Mouse (Mus musculus) intestine, postnatal 0 days (tissue): Measurements from ENCODE around the gene Abcc9. TPM values are rescaled to one million over a fixed set of nuclear protein-coding genes. Genes with fewer than 3 reads are reported as not detected.

Source experiments
- ATAC-seq: fragments of 200-750 bp; cut with Nextera tagmentation; 2 replicates; pipeline ENCODE4 v1.8.0; 2017; ENCODE audit warnings: mild to moderate bottlenecking, moderate TSS enrichment, moderate library complexity
- H3K27ac ChIP-seq: fragments of 300-500 bp; sonication (generic); 2 replicates; pipeline ENCODE4 v1.5.1; 2014; ENCODE audit warnings: mild to moderate bottlenecking, low read depth, low read length, moderate library complexity
- H3K27me3 ChIP-seq: fragments of 300-500 bp; sonication (generic); replicated peaks from 2 replicates; pipeline ENCODE4 v1.6.1; 2014; ENCODE audit warnings: low read length, mixed read lengths; ENCODE audit not compliant: control insufficient read depth, insufficient read depth
- H3K36me3 ChIP-seq: fragments of 300-500 bp; sonication (generic); 2 replicates; pipeline ENCODE4 v1.6.1; 2014; ENCODE audit warnings: mild to moderate bottlenecking, moderate library complexity; ENCODE audit not compliant: control insufficient read depth, insufficient read depth
- H3K4me1 ChIP-seq: fragments of 300-500 bp; sonication (generic); replicated peaks from 2 replicates; pipeline ENCODE4 v1.6.1; 2014; ENCODE audit warnings: antibody characterized with exemption, low read length, mixed read lengths; ENCODE audit not compliant: control insufficient read depth, insufficient read depth
- H3K4me2 ChIP-seq: fragments of 300-500 bp; sonication (generic); replicated peaks from 2 replicates; pipeline ENCODE4 v1.6.1; 2014; ENCODE audit warnings: low read depth, mild to moderate bottlenecking, moderate library complexity
- H3K4me3 ChIP-seq: fragments of 300-500 bp; sonication (generic); 2 replicates; pipeline ENCODE4 v1.5.1; 2014; ENCODE audit warnings: low read depth, low read length
- H3K9ac ChIP-seq: fragments of 300-500 bp; sonication (generic); 2 replicates; pipeline ENCODE4 v1.6.1; 2014; ENCODE audit warnings: mild to moderate bottlenecking, low read depth, low read length
- H3K9me3 ChIP-seq: fragments of 300-500 bp; sonication (generic); 2 replicates; pipeline ENCODE4 v1.6.1; 2016; ENCODE audit warnings: mixed run types; ENCODE audit not compliant: control insufficient read depth
- CTCF ChIP-seq: sonication (generic); IDR thresholded peaks from 2 replicates; pipeline ENCODE4 v1.5.1; 2016; ENCODE audit warnings: low read depth, mild to moderate bottlenecking, control low read depth, antibody characterized with exemption, moderate library complexity
- WGBS: fragments of 180-500 bp; shearing (Covaris S2); extraction: QIAGEN DNeasy Blood & Tissue Kit; methylation state at CpG from one replicate; pipeline ENCODE4 v1.1.7; 2014; 5-methylcytosine and 5-hydroxymethylcytosine counted together
- polyA plus RNA-seq: library from polyadenylated mRNA; unstranded; fragments of >200 nt; fragmentation: Nextera tagmentation; extraction: Ambion mirVana; gene quantifications from 2 replicates; pipeline ENCODE4 v1.2.1, GENCODE M21; 2015

Abcc9 gene
- polyA plus RNA-seq, 1 experiment from 2014 or later = 5.0 TPM

GRCm38 (mm10) chr6:142689673-142690072, 12.4 kb downstream of the Abcc9 start:
- WGBS = 82% methylated on average over 11 of the region's 11 CpGs
- no peak for ATAC-seq
- TF ChIP-seq CTCF = no peak

GRCm38 (mm10) chr6:142682985-142683691, 19.0 kb downstream of the Abcc9 start:
- Histone ChIP-seq H3K36me3 (no peaks in the 10 kb centered on the region), H3K4me3 (no peak overlapping the region), H3K9ac (no peak overlapping the region), H3K27me3 (no peaks in the 10 kb centered on the region), H3K9me3 (no peaks in the 10 kb centered on the region), H3K4me1 (no peaks in the 10 kb centered on the region), H3K4me2 (no peak overlapping the region), H3K27ac (no peak overlapping the region)
- 68% methylated on average over 7 of the region's 7 CpGs for WGBS
- no peak for TF ChIP-seq CTCF
- ATAC-seq = no peak

More at GRCm38 (mm10) chr6:142689673-142690072, 12.4 kb downstream of the Abcc9 start:
- H3K4me1 ChIP-seq = no peaks in the 10 kb centered on the region
- no peaks in the 10 kb centered on the region for H3K27me3 ChIP-seq
- H3K36me3 ChIP-seq = no peaks in the 10 kb centered on the region; the same call in 1 of the 2 replicates
- H3K9me3 ChIP-seq = no peaks in the 10 kb centered on the region
- H3K4me3 ChIP-seq = no peak overlapping the region
- H3K9ac ChIP-seq = no peak overlapping the region
- H3K4me2 ChIP-seq = no peak overlapping the region
- H3K27ac ChIP-seq = no peak overlapping the region

- 88% methylated on average over 2 of the region's 2 CpGs for WGBS
- H3K4me2 ChIP-seq = no peak overlapping the region
- H3K27ac ChIP-seq = no peak overlapping the region
- no peak overlapping the region for H3K4me3 ChIP-seq
- H3K4me1 ChIP-seq = no peaks in the 10 kb centered on the region
- no peaks in the 10 kb centered on the region for H3K27me3 ChIP-seq
- TF ChIP-seq CTCF = no peak
- ATAC-seq = no peak
- no peaks in the 10 kb centered on the region for H3K9me3 ChIP-seq
- H3K9ac ChIP-seq = no peak overlapping the region
- H3K36me3 ChIP-seq = no peaks in the 10 kb centered on the region
These were observed 32.1 kb downstream of the Abcc9 start for GRCm38 (mm10) chr6:142670021-142670420.

DNA sequence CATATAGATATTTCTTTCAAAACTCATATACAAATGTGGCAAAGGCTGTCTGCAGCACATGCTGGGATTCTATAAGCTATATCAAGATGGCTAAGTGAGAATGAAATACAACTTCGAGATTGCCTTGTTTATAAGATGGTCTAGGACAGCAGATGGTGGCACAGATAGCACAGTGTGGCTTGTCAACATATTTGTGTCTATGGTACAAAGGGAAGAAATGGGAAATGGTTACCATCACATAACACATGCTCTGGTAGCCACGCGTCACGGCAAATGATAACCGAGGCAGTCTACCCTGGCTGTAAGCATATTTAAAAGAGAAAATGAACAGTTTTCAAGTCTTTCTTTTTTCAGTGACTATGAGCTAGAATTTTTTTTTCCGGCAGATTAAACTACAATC, 32.8 kb downstream of the Abcc9 start:
- H3K36me3 ChIP-seq = no peaks in the 10 kb centered on the region
- no peak overlapping the region for H3K4me3 ChIP-seq
- H3K9ac ChIP-seq = no peak overlapping the region
- no peaks in the 10 kb centered on the region for H3K27me3 ChIP-seq
- no peak for TF ChIP-seq CTCF
- ATAC-seq = no peak
- no peak overlapping the region for H3K27ac ChIP-seq
- WGBS = 94% methylated on average over 6 of the region's 6 CpGs
- no peaks in the 10 kb centered on the region for H3K9me3 ChIP-seq
- no peaks in the 10 kb centered on the region for H3K4me1 ChIP-seq
- H3K4me2 ChIP-seq = no peak overlapping the region

DNA sequence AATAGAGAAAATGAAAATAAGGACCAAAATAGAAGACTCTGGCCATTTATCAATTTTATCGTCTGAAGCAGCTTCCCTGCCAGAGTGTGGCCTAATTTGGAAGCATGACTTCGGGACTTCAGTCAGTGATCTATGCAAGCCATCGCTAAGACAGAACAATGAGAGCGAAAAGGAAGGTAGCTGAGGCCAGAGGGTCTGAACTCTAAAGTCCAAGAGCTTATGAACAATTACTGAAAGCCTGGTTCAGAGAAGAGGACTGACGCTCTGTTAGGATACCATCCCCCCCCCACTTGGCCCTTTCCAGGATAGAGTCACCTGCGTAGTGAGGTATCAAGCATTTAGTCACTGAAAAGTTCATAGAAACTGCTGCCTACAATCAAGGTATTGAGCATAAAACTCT, 33.3 kb downstream of the Abcc9 start:
- no peak overlapping the region for H3K9ac ChIP-seq
- H3K4me2 ChIP-seq = no peak overlapping the region
- no peak for TF ChIP-seq CTCF
- no peak overlapping the region for H3K4me3 ChIP-seq
- no peaks in the 10 kb centered on the region for H3K9me3 ChIP-seq
- 73% methylated on average over 6 of the region's 6 CpGs for WGBS
- no peaks in the 10 kb centered on the region for H3K36me3 ChIP-seq
- H3K27ac ChIP-seq = no peak overlapping the region
- H3K4me1 ChIP-seq = no peaks in the 10 kb centered on the region
- ATAC-seq = no peak
- no peaks in the 10 kb centered on the region for H3K27me3 ChIP-seq

DNA sequence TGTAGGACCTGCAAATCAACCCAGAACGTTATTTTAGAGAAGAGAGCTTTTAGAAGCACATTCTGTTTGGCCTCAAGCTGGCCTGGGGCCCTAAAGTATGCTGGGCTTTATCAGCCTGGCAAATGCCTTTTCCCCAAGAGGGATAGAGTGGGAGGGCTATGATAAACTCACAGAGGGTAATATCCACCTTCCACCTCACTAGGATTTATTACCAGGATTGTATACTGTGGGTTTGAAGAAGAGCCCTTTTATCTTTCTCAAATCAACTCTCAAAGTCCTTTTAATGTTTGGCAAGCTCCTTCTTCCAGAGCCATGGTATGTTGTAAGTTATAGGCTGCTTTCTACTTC, 33.7 kb downstream of the Abcc9 start:
- no peak for TF ChIP-seq CTCF
- no peaks in the 10 kb centered on the region for H3K4me1 ChIP-seq
- H3K27ac ChIP-seq = no peak overlapping the region
- H3K27me3 ChIP-seq = no peaks in the 10 kb centered on the region
- 22% methylated on average over 1 of the region's 1 CpGs for WGBS
- ATAC-seq = no peak
- H3K4me2 ChIP-seq = no peak overlapping the region
- H3K4me3 ChIP-seq = no peak overlapping the region
- no peaks in the 10 kb centered on the region for H3K36me3 ChIP-seq
- no peak overlapping the region for H3K9ac ChIP-seq
- no peaks in the 10 kb centered on the region for H3K9me3 ChIP-seq
